Mouse (Mus musculus) embryonic facial prominence, embryonic 11.5 days (tissue): ENCODE measurements around the gene Glb1l2. TPM values are rescaled to one million over a fixed set of nuclear protein-coding genes. Genes with fewer than 3 reads are reported as not detected.

ENCODE experiments used
- ATAC-seq: fragments of 200-750 bp; cut with Nextera tagmentation; replicated peaks from 2 replicates; pipeline ENCODE4 v1.8.0; 2017; ENCODE audit warnings: low read depth; ENCODE audit not compliant: insufficient number of reproducible peaks, low FRiP score, low TSS enrichment
- DNase-seq: peaks from one replicate; pipeline ENCODE4 v3.0.0-alpha.2; 2015; ENCODE audit warnings: low spot score
- H3K27ac ChIP-seq: fragments of 300-500 bp; sonication (generic); replicated peaks from 2 replicates; pipeline ENCODE4 v1.5.1; 2014; ENCODE audit warnings: mild to moderate bottlenecking, low read depth, low read length, control low read depth
- H3K27me3 ChIP-seq: fragments of 300-500 bp; sonication (generic); 2 replicates; pipeline ENCODE4 v1.6.1; 2014; ENCODE audit warnings: mild to moderate bottlenecking, low read length, moderate library complexity, mixed read lengths; ENCODE audit not compliant: control insufficient read depth, insufficient read depth
- H3K36me3 ChIP-seq: fragments of 300-500 bp; sonication (generic); replicated peaks from 2 replicates; pipeline ENCODE4 v1.6.1; 2014; ENCODE audit warnings: low read depth, mild to moderate bottlenecking, low read length, moderate library complexity, mixed read lengths; ENCODE audit not compliant: control insufficient read depth, insufficient read depth
- H3K4me1 ChIP-seq: fragments of 300-500 bp; sonication (generic); 2 replicates; pipeline ENCODE4 v1.6.1; 2014; ENCODE audit warnings: low read length, mixed read lengths; ENCODE audit not compliant: control insufficient read depth, insufficient read depth
- H3K4me2 ChIP-seq: fragments of 300-500 bp; sonication (generic); 2 replicates; pipeline ENCODE4 v1.6.1; 2014; ENCODE audit warnings: low read depth, mild to moderate bottlenecking, control low read depth, low read length, moderate library complexity
- H3K4me3 ChIP-seq: fragments of 300-500 bp; sonication (generic); 2 replicates; pipeline ENCODE4 v1.5.1; 2014; ENCODE audit warnings: low read depth, low read length, control low read depth
- H3K9ac ChIP-seq: fragments of 300-500 bp; sonication (generic); replicated peaks from 2 replicates; pipeline ENCODE4 v1.6.1; 2014; ENCODE audit warnings: mild to moderate bottlenecking, control low read depth, low read length
- H3K9me3 ChIP-seq: fragments of 300-500 bp; sonication (generic); replicated peaks from 2 replicates; pipeline ENCODE4 v1.6.1; 2016; ENCODE audit warnings: mild to moderate bottlenecking, low read length, inconsistent platforms, mixed read lengths; ENCODE audit not compliant: control insufficient read depth
- WGBS: fragments of 180-500 bp; shearing (Covaris S2); extraction: QIAGEN DNeasy Blood & Tissue Kit; methylation state at CpG from one replicate; pipeline ENCODE4 v1.1.7; 2014; 5-methylcytosine and 5-hydroxymethylcytosine counted together
- polyA plus RNA-seq: library from polyadenylated mRNA; unstranded; fragments of >200 nt; fragmentation: Nextera tagmentation; extraction: Ambion mirVana; gene quantifications from 2 replicates; pipeline ENCODE4 v1.2.1, GENCODE M21; 2014

The Glb1l2 gene
- polyA plus RNA-seq, 1 experiment from 2014 or later, result 4.6 TPM

- H3K36me3 ChIP-seq, result no peaks in the 10 kb centered on the region
- H3K9me3 ChIP-seq, result no peaks in the 10 kb centered on the region
- no peak overlapping the region for H3K4me2 ChIP-seq
- WGBS, result 50% methylated on average over 2 of the region's 2 CpGs
- H3K27me3 ChIP-seq, result no peaks in the 10 kb centered on the region; the same call in 1 of the 2 replicates
- H3K4me1 ChIP-seq, result no peaks in the 10 kb centered on the region
- peak; percentile 81 for DNase-seq
- ATAC-seq, result no peak
- H3K4me3 ChIP-seq, result no peak overlapping the region
- H3K27ac ChIP-seq, result no peak overlapping the region
- H3K9ac ChIP-seq, result no peak overlapping the region
Measured at GRCm38 (mm10) chr9:26727445-26727844, 78.8 kb downstream of the Glb1l2 start.

GRCm38 (mm10) chr9:26725709-26726108 lies 80.6 kb downstream of the Glb1l2 start:
- WGBS, result 87% methylated on average over 3 of the region's 3 CpGs
- Histone ChIP-seq H3K4me3 (no peak overlapping the region), H3K9me3 (no peaks in the 10 kb centered on the region), H3K4me2 (no peak overlapping the region), H3K36me3 (no peaks in the 10 kb centered on the region), H3K4me1 (no peaks in the 10 kb centered on the region), H3K27me3 (no peaks in the 10 kb centered on the region), H3K9ac (no peak overlapping the region), H3K27ac (no peak overlapping the region)
- no peak for ATAC-seq
- no peak for DNase-seq

DNA sequence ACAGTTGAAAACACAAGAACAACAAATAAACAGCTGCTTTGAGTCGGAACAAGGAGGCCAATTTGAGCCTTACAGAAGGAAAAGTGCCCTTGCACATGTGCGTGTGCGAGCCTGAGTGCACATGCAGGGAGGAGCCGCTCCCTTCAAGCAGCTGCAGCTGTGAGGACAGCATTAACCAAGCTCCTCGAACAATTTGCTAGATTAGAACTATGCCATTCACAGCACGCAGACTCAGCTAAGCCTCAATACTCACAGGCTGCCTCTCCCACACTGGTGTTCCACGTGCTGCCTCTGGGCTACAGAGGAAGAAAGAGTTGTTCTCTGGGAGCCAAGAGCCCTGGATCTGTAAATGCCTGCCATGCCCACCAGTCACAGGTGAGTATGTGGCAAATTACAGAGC lies 84.5 kb downstream of the Glb1l2 start:
- Histone ChIP-seq H3K4me1 (no peaks in the 10 kb centered on the region), H3K36me3 (no peaks in the 10 kb centered on the region), H3K9me3 (no peaks in the 10 kb centered on the region), H3K4me3 (no peak overlapping the region), H3K27ac (no peak overlapping the region), H3K4me2 (no peak overlapping the region), H3K9ac (no peak overlapping the region), H3K27me3 (no peaks in the 10 kb centered on the region)
- DNase-seq (no peak), ATAC-seq (no peak)
- 72% methylated on average over 7 of the region's 7 CpGs for WGBS

DNA sequence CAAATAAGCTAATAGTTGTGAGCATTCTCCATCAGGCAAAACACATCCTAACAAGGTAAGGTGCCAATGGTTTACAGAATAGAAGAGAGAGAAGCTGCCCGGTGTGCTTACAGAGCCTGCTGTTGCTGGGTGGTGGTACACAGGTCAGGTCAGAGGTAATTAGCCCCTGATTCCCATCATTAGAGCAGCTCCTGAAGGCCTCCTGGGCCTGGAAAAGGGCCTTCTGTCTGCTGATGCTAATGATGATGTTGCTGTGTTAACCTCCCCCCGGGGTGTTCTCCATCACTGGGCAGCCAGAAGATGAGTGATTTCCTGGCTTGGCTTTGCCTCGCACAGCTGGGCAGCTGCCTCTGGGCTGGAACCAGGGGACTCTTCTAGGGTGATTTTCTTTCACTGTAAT lies 87.9 kb downstream of the Glb1l2 start:
- WGBS, result 17% methylated on average over 3 of the region's 3 CpGs
- DNase-seq, result no peak
- H3K36me3 ChIP-seq, result no peaks in the 10 kb centered on the region

More for the DNA sequence above, 87.9 kb downstream of the Glb1l2 start:
- H3K27ac ChIP-seq, result no peak overlapping the region
- no peak overlapping the region for H3K9ac ChIP-seq
- no peaks in the 10 kb centered on the region for H3K9me3 ChIP-seq
- no peaks in the 10 kb centered on the region for H3K27me3 ChIP-seq
- ATAC-seq, result no peak
- no peak overlapping the region for H3K4me2 ChIP-seq
- H3K4me3 ChIP-seq, result no peak overlapping the region
- H3K4me1 ChIP-seq, result no peaks in the 10 kb centered on the region

Other genes starting within 250 kb of the Glb1l2 start
- 1.2 and 1.3 TPM in 2 replicates for gene B3gat1, start 72.7 kb downstream of the Glb1l2 start, polyA plus RNA-seq
- not detected in 2 replicates for gene Glb1l3, start 54.4 kb upstream of the Glb1l2 start, polyA plus RNA-seq
- not detected in 2 replicates for gene Gm1110, start 116.6 kb upstream of the Glb1l2 start, polyA plus RNA-seq
- gene Acad8, start 193.1 kb upstream of the Glb1l2 start, polyA plus RNA-seq, result 42.8 and 44.8 TPM in 2 replicates
- 173 and 186 TPM in 2 replicates for gene Thyn1, start 193.2 kb upstream of the Glb1l2 start, polyA plus RNA-seq
- 47.6 and 47.8 TPM in 2 replicates for gene Vps26b, start 223.6 kb upstream of the Glb1l2 start, polyA plus RNA-seq
- gene Ncapd3, start 223.7 kb upstream of the Glb1l2 start, polyA plus RNA-seq, result 37.4 and 42.3 TPM in 2 replicates